Mouse (Mus musculus) small intestine, adult 10 weeks (tissue): ENCODE results near the gene Sirt3. TPM values are rescaled to one million over a fixed set of nuclear protein-coding genes. Genes with fewer than 3 reads are reported as not detected.

Experiments used
- polyA plus RNA-seq: library from polyadenylated mRNA; stranded (reverse); fragments of 350-450 nt; fragmentation: Illumina TruSeq; extraction: RNeasy Lipid Tissue Mini Kit (QIAGEN cat#74804); gene quantifications from one replicate; pipeline ENCODE4 v1.2.3, GENCODE M21; 2014; ENCODE audit warnings: low replicate concordance

The Sirt3 gene
- polyA plus RNA-seq = 3.8 TPM

GRCm38 (mm10) chr7:140881696-140882468 is at the start of gene Sirt3, which contains the start of gene Psmd13:
Gene Sirt3, minus strand, starts transcription at chr7:140882309.
Gene Psmd13, plus strand, starts transcription at chr7:140881968.

GRCm38 (mm10) chr7:140920418-140921029 is 38.4 kb upstream of the Sirt3 start, which contains the start of gene Nlrp6:
Gene Nlrp6, plus strand, starts transcription at chr7:140920902.

GRCm38 (mm10) chr7:140900220-140900619 is 18.1 kb upstream of the Sirt3 start, which contains the start of gene Cox8b:
Gene Cox8b, minus strand, starts transcription at chr7:140900446.

GRCm38 (mm10) chr7:140857550-140858505 is 24.3 kb downstream of the Sirt3 start, which contains the start of gene Bet1l:
Gene Bet1l, minus strand, starts transcription at chr7:140857577.

GRCm38 (mm10) chr7:140856785-140857549 is 25.1 kb downstream of the Sirt3 start, which contains the start of gene Ric8a:
Gene Ric8a, plus strand, starts transcription at chr7:140856957.

GRCm38 (mm10) chr7:140855860-140856784 is 26.0 kb downstream of the Sirt3 start, which contains the start of gene Gm45785:
Gene Gm45785, minus strand, starts transcription at chr7:140856331.

GRCm38 (mm10) chr7:140847755-140848580 is 34.1 kb downstream of the Sirt3 start, which contains the start of gene Odf3:
Gene Odf3, plus strand, starts transcription at chr7:140847805.

GRCm38 (mm10) chr7:140844905-140845665 is 37.0 kb downstream of the Sirt3 start, which contains the start of gene Scgb1c1:
Gene Scgb1c1, plus strand, starts transcription at chr7:140845547.

GRCm38 (mm10) chr7:140834968-140835757 is 46.9 kb downstream of the Sirt3 start, which contains the start of gene Urah:
Gene Urah, plus strand, starts transcription at chr7:140835018.

GRCm38 (mm10) chr7:140821653-140822329 is 60.3 kb downstream of the Sirt3 start, which contains the start of gene Zfp941:
Gene Zfp941, minus strand, starts transcription at chr7:140822178.

Other genes starting within 250 kb of the Sirt3 start
- gene Olfr53, start 235.9 kb downstream of the Sirt3 start, polyA plus RNA-seq = not detected
- gene Olfr539, start 222.4 kb downstream of the Sirt3 start, polyA plus RNA-seq = not detected
- gene Olfr45, start 200.4 kb downstream of the Sirt3 start, polyA plus RNA-seq = not detected
- gene Olfr541, start 185.0 kb downstream of the Sirt3 start, polyA plus RNA-seq = not detected
- gene Cyp2e1, start 118.6 kb downstream of the Sirt3 start, polyA plus RNA-seq = 17.1 TPM
- gene Syce1, start 94.5 kb downstream of the Sirt3 start, polyA plus RNA-seq = not detected
- gene Zfp941, start 60.1 kb downstream of the Sirt3 start, polyA plus RNA-seq = 0.48 TPM
- gene Urah, start 47.3 kb downstream of the Sirt3 start, polyA plus RNA-seq = 11.9 TPM
- not detected for gene Scgb1c1, start 36.8 kb downstream of the Sirt3 start, polyA plus RNA-seq
- gene Odf3, start 34.5 kb downstream of the Sirt3 start, polyA plus RNA-seq = not detected
- gene Gm45785, start 26.0 kb downstream of the Sirt3 start, polyA plus RNA-seq = not detected
- gene Ric8a, start 25.4 kb downstream of the Sirt3 start, polyA plus RNA-seq = 3.7 TPM
- 0.78 TPM for gene Bet1l, start 24.7 kb downstream of the Sirt3 start, polyA plus RNA-seq
- 132 TPM for gene Psmd13, start 341 bp downstream of the Sirt3 start, polyA plus RNA-seq
- not detected for gene Cox8b, start 18.1 kb upstream of the Sirt3 start, polyA plus RNA-seq
- 23.8 TPM for gene Nlrp6, start 38.6 kb upstream of the Sirt3 start, polyA plus RNA-seq
- 0.30 TPM for gene Pgghg, start 59.1 kb upstream of the Sirt3 start, polyA plus RNA-seq
- gene Ifitm5, start 68.0 kb upstream of the Sirt3 start, polyA plus RNA-seq = not detected
- not detected for gene Gm45717, start 73.6 kb upstream of the Sirt3 start, polyA plus RNA-seq
- 37.5 TPM for gene Ifitm2, start 73.7 kb upstream of the Sirt3 start, polyA plus RNA-seq
- gene Ifitm1, start 84.9 kb upstream of the Sirt3 start, polyA plus RNA-seq = 3.0 TPM
- 4.3 TPM for gene Ifitm3, start 128.5 kb upstream of the Sirt3 start, polyA plus RNA-seq
- gene Ifitm6, start 135.6 kb upstream of the Sirt3 start, polyA plus RNA-seq = 5.2 TPM
- gene Gm17387, start 146.8 kb upstream of the Sirt3 start, polyA plus RNA-seq = not detected
- gene B4galnt4, start 178.8 kb upstream of the Sirt3 start, polyA plus RNA-seq = 0.45 TPM
- 0.74 TPM for gene Pkp3, start 195.9 kb upstream of the Sirt3 start, polyA plus RNA-seq
- gene Sigirr, start 218.3 kb upstream of the Sirt3 start, polyA plus RNA-seq = 1.6 TPM
- 145 TPM for gene Ano9, start 235.5 kb upstream of the Sirt3 start, polyA plus RNA-seq
- gene Ptdss2, start 240.1 kb upstream of the Sirt3 start, polyA plus RNA-seq = 11.3 TPM